21 mouse cellular contexts compared by ENCODE assay signal in genomic region chr3:139842988-139843605, GRCm38 (mm10).
DNase-seq lines count a peak whose midpoint lies in the region; ATAC-seq lines count a peak whose summit lies in the region.
"Had no signal": no experiment of that assay in that cellular context is flagged by ENCODE, and none has a peak within 500 bp of the region (broad histone marks: within the 10 kb centered on the region; RNA-seq: fewer than 3 reads in every experiment).

No protein-coding gene starts in this region.

- H3K27ac ChIP-seq in forebrain, embryonic 14.5 days (ENCODE audit: low read depth, low read length): no peak overlapping the region
- H3K27ac ChIP-seq in forebrain, embryonic 12.5 days: no peak overlapping the region
- H3K27ac ChIP-seq: embryonic facial prominence, embryonic 13.5 days; heart, embryonic 13.5 days; hindbrain, embryonic 15.5 days had no signal

- H3K9me3 ChIP-seq in forebrain, embryonic 14.5 days (replicated peaks; ENCODE audit: control insufficient read depth, low read length): no peaks in the 10 kb centered on the region
- H3K9me3 ChIP-seq in forebrain, embryonic 12.5 days: no peaks in the 10 kb centered on the region
- H3K9me3 ChIP-seq: embryonic facial prominence, embryonic 13.5 days; hindbrain, embryonic 15.5 days had no signal

- DNase-seq in forebrain, embryonic 14.5 days (ENCODE audit: low spot score): peak; percentile 70
- peak; percentile 10 for DNase-seq in layer of hippocampus, adult 9-10 months (ENCODE audit: low spot score)
- no peak for DNase-seq in layer of hippocampus, adult 11-12 months (ENCODE audit: low spot score)
- DNase-seq in MEL-GATA-1-ER (ENCODE audit: extremely low read depth, low read depth): peak; percentile 39
- DNase-seq in brain, embryonic 18.5 days (ENCODE audit: low read depth, low spot score): peak; percentile 47
- no peak for DNase-seq in urinary bladder, postnatal 36 days (ENCODE audit: low spot score in 2 of 2)
- DNase-seq in cerebellum, adult 11 months: no peak
- DNase-seq: adrenal gland, adult 8-10 months; adrenal gland, postnatal 36 days; cerebellum, adult 2 months; cerebellum, postnatal 25 days; gastrocnemius, postnatal 36 days; heart, adult 11 months; heart, postnatal 36 days; kidney, adult 2 months had no signal

- no peaks in the 10 kb centered on the region for H3K27me3 ChIP-seq in forebrain, embryonic 14.5 days (replicated peaks; ENCODE audit: control insufficient read depth, insufficient read depth, low read length)
- no peaks in the 10 kb centered on the region for H3K27me3 ChIP-seq in forebrain, embryonic 12.5 days
- H3K27me3 ChIP-seq: CH12.LX; embryonic facial prominence, embryonic 13.5 days; heart, embryonic 13.5 days; hindbrain, embryonic 15.5 days had no signal

- no peak overlapping the region for H3K4me2 ChIP-seq in forebrain, embryonic 14.5 days (ENCODE audit: low read length)
- H3K4me2 ChIP-seq in forebrain, embryonic 12.5 days: no peak overlapping the region
- H3K4me2 ChIP-seq: embryonic facial prominence, embryonic 13.5 days; heart, embryonic 13.5 days; hindbrain, embryonic 15.5 days had no signal

- 77% methylated on average over 5 of the region's 5 CpGs for WGBS in forebrain, embryonic 14.5 days
- 89% methylated on average over 5 of the region's 5 CpGs for WGBS in forebrain, embryonic 12.5 days

- H3K4me3 ChIP-seq in forebrain, embryonic 14.5 days (ENCODE audit: low read depth, low read length): no peak overlapping the region
- H3K4me3 ChIP-seq in forebrain, embryonic 12.5 days (replicated peaks): no peak overlapping the region
- H3K4me3 ChIP-seq: embryonic facial prominence, embryonic 13.5 days; heart, embryonic 13.5 days; hindbrain, embryonic 15.5 days had no signal

- H3K36me3 ChIP-seq in forebrain, embryonic 14.5 days (ENCODE audit: control insufficient read depth, insufficient read depth, low read length): no peaks in the 10 kb centered on the region
- H3K36me3 ChIP-seq in forebrain, embryonic 12.5 days (replicated peaks): no peaks in the 10 kb centered on the region
- H3K36me3 ChIP-seq: embryonic facial prominence, embryonic 13.5 days; heart, embryonic 13.5 days; hindbrain, embryonic 15.5 days had no signal

- H3K9ac ChIP-seq in forebrain, embryonic 14.5 days (ENCODE audit: low read length): no peak overlapping the region
- no peak overlapping the region for H3K9ac ChIP-seq in forebrain, embryonic 12.5 days
- H3K9ac ChIP-seq: embryonic facial prominence, embryonic 13.5 days; heart, embryonic 13.5 days; hindbrain, embryonic 15.5 days had no signal

- peaks cover 2% of the 10 kb centered on the region; the same call in 1 of the 2 replicates for H3K4me1 ChIP-seq in forebrain, embryonic 14.5 days (ENCODE audit: control insufficient read depth, insufficient read depth, low read length)
- no peaks in the 10 kb centered on the region; the same call in 1 of the 2 replicates for H3K4me1 ChIP-seq in forebrain, embryonic 12.5 days
- H3K4me1 ChIP-seq: embryonic facial prominence, embryonic 13.5 days; hindbrain, embryonic 15.5 days had no signal

- peak; percentile 84 for ATAC-seq in forebrain, embryonic 14.5 days
- ATAC-seq in forebrain, embryonic 12.5 days (ENCODE audit: low FRiP score): no peak
- ATAC-seq: intestine, embryonic 16.5 days had no signal

Comparison
In these comparisons a context has a peak if more than half of its experiments do, and no peak if none do; other contexts are left out.
1. DNase-seq: peak in forebrain, embryonic 14.5 days (single experiment), layer of hippocampus, adult 9-10 months (single experiment), MEL-GATA-1-ER (single experiment) and brain, embryonic 18.5 days (single experiment); none in layer of hippocampus, adult 11-12 months (single experiment), urinary bladder, postnatal 36 days (0 of 2) and cerebellum, adult 11 months (single experiment).